Mouse (Mus musculus) testis, adult 2 months (tissue): ENCODE measurements around the gene Prrt2.

Source experiments
- CTCF ChIP-seq: fragments of 200-500 bp; IDR thresholded peaks from 2 replicates; pipeline ENCODE4 v1.5.1; 2012; ENCODE audit warnings: low read depth, mild to moderate bottlenecking, inconsistent platforms, low read length, moderate library complexity; ENCODE audit not compliant: control insufficient read depth, insufficient read depth, insufficient replicate concordance
- POLR2A ChIP-seq: fragments of 200-500 bp; IDR thresholded peaks from 2 replicates; pipeline ENCODE4 v1.6.1; 2012; ENCODE audit warnings: low read depth, mild to moderate bottlenecking, inconsistent platforms, low read length, moderate library complexity; ENCODE audit not compliant: control insufficient read depth

DNA sequence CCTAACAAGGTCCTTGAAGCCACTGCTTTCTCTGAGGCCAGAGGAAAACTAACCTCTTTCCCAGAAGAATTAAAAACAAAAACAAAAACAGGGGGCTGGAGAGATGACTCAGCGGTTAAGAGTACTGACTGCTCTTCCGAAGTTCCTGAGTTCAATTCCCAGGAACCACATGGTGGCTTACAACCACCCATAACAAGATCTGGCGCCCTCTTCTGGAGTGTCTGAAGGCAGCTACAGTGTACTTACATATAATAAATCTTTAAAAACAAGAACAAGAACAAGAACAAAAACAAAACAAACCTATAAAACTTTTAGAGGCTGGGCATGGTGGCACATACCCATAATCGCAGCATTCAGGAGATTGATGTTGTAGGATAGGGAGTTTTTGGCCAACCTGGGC is 24.6 kb downstream of the Prrt2 start:
- TF ChIP-seq CTCF: no peak
- TF ChIP-seq POLR2A: no peak
